Mouse (Mus musculus) MEL (cell line): ENCODE data around the gene Kif3a. TPM values are rescaled to one million over a fixed set of nuclear protein-coding genes. Genes with fewer than 3 reads are reported as not detected.

Experiments used
- DNase-seq: peaks from one replicate; pipeline ENCODE4 v3.0.0; 2011; ENCODE audit warnings: low read depth, low spot score
- H3K27ac ChIP-seq: 2 replicates; pipeline ENCODE4 v1.5.1; 2012; ENCODE audit warnings: low read depth, mild to moderate bottlenecking, control low read depth, low read length, moderate library complexity; ENCODE audit not compliant: control insufficient read depth
- H3K27me3 ChIP-seq, 2 experiments: fragments of 150-350 bp in 1 of 2; sonication (generic) in 1 of 2; 2 replicates each; pipeline ENCODE4 v1.6.1; 2012; ENCODE audit warnings: low read length in 2 of 2, mild to moderate bottlenecking in 2 of 2, improper control_type of control experiment in 1 of 2, moderate library complexity in 1 of 2; ENCODE audit not compliant: insufficient read depth in 2 of 2, control insufficient read depth in 1 of 2
- H3K36me3 ChIP-seq, 2 experiments: 2 replicates each; pipeline ENCODE4 v1.6.1; 2012 to 2014; ENCODE audit warnings: low read length in 2 of 2, improper control_type of control experiment in 1 of 2, inconsistent platforms in 1 of 2, mild to moderate bottlenecking in 1 of 2; ENCODE audit not compliant: insufficient read depth in 2 of 2, control insufficient read depth in 1 of 2
- H3K4me1 ChIP-seq, 2 experiments: fragments of 150-350 bp in 1 of 2; sonication (generic) in 1 of 2; 2 replicates each; pipeline ENCODE4 v1.6.1; 2012; ENCODE audit warnings: low read length in 2 of 2, improper control_type of control experiment in 1 of 2, mild to moderate bottlenecking in 1 of 2; ENCODE audit not compliant: insufficient read depth in 2 of 2, control insufficient read depth in 1 of 2
- H3K4me3 ChIP-seq, 2 experiments: fragments of 150-350 bp in 1 of 2; sonication (generic) in 1 of 2; 2 replicates each; pipeline ENCODE4 v1.5.1; 2012; ENCODE audit warnings: low read depth in 2 of 2, low read length in 2 of 2, mild to moderate bottlenecking in 2 of 2, moderate library complexity in 2 of 2, control low read depth in 1 of 2, improper control_type of control experiment in 1 of 2; ENCODE audit not compliant: control insufficient read depth in 1 of 2, insufficient read depth in 1 of 2
- H3K79me2 ChIP-seq: 2 replicates; pipeline ENCODE4 v1.6.1; 2012; ENCODE audit warnings: mild to moderate bottlenecking, low read length, moderate library complexity; ENCODE audit not compliant: control insufficient read depth, poor library complexity, insufficient read depth
- H3K9ac ChIP-seq: 2 replicates; pipeline ENCODE4 v1.6.1; 2012; ENCODE audit warnings: low read depth, mild to moderate bottlenecking, control low read depth, low read length, moderate library complexity; ENCODE audit not compliant: control insufficient read depth, poor library complexity, severe bottlenecking
- H3K9me3 ChIP-seq: fragments of 150-350 bp; sonication (generic); replicated peaks from 2 replicates; pipeline ENCODE4 v1.6.1; 2012; ENCODE audit warnings: mild to moderate bottlenecking, low read length, improper control_type of control experiment, moderate library complexity; ENCODE audit not compliant: insufficient read depth
- BHLHE40 ChIP-seq: IDR thresholded peaks from 2 replicates; pipeline ENCODE4 v1.6.1; 2012; ENCODE audit warnings: low read depth, mild to moderate bottlenecking, inconsistent platforms, low read length, improper control_type of control experiment, borderline replicate concordance
- CHD1 ChIP-seq: IDR thresholded peaks from 2 replicates; pipeline ENCODE4 v1.6.1; 2012; ENCODE audit warnings: low read depth, mild to moderate bottlenecking, inconsistent platforms, low read length, improper control_type of control experiment
- CHD2 ChIP-seq: IDR thresholded peaks from 2 replicates; pipeline ENCODE4 v1.6.1; 2011; ENCODE audit warnings: low read length, improper control_type of control experiment
- CTCF ChIP-seq, 3 experiments: IDR thresholded peaks in 2 of 3; conservative IDR thresholded peaks in 1 of 3; 2 replicates each; pipeline ENCODE4 v1.5.1; 2011 to 2012; ENCODE audit warnings: low read length in 3 of 3, low read depth in 2 of 3, mild to moderate bottlenecking in 2 of 3, improper control_type of control experiment in 1 of 3, inconsistent platforms in 1 of 3, mixed read lengths in 1 of 3, moderate library complexity in 1 of 3; ENCODE audit not compliant: control insufficient read depth in 1 of 3, insufficient read depth in 1 of 3, poor library complexity in 1 of 3, severe bottlenecking in 1 of 3
- GATA1 ChIP-seq: IDR thresholded peaks from 2 replicates; pipeline ENCODE4 v1.6.1; 2011; ENCODE audit warnings: low read depth, low read length, improper control_type of control experiment
- HCFC1 ChIP-seq: IDR thresholded peaks from 2 replicates; pipeline ENCODE4 v1.6.1; 2012; ENCODE audit warnings: low read depth, mild to moderate bottlenecking, inconsistent platforms, low read length, improper control_type of control experiment, moderate library complexity
- KAT2A ChIP-seq: conservative IDR thresholded peaks from 2 replicates; pipeline ENCODE4 v1.6.1; 2012; ENCODE audit warnings: low read depth, low read length, improper control_type of control experiment, inconsistent platforms
- MAFK ChIP-seq: IDR thresholded peaks from 2 replicates; pipeline ENCODE4 v1.6.1; 2011; ENCODE audit warnings: low read depth, mild to moderate bottlenecking, low read length, improper control_type of control experiment, borderline replicate concordance
- MAZ ChIP-seq: IDR thresholded peaks from 2 replicates; pipeline ENCODE4 v1.6.1; 2012; ENCODE audit warnings: low read depth, mild to moderate bottlenecking, inconsistent platforms, low read length, improper control_type of control experiment
- MEF2A ChIP-seq: IDR thresholded peaks from 2 replicates; pipeline ENCODE4 v1.6.1; 2014; ENCODE audit warnings: low read depth, mild to moderate bottlenecking, inconsistent platforms, low read length, improper control_type of control experiment; ENCODE audit not compliant: poor library complexity, insufficient replicate concordance, severe bottlenecking; ENCODE audit errors: extremely low read depth
- MYB ChIP-seq: IDR thresholded peaks from 2 replicates; pipeline ENCODE4 v1.6.1; 2011; ENCODE audit warnings: mild to moderate bottlenecking, low read depth, low read length, improper control_type of control experiment
- NELFE ChIP-seq: IDR thresholded peaks from 2 replicates; pipeline ENCODE4 v1.6.1; 2011; ENCODE audit warnings: low read depth, low read length, improper control_type of control experiment
- POLR2A ChIP-seq, 2 experiments: IDR thresholded peaks; 2 replicates each; pipeline ENCODE4 v1.6.1; 2011 to 2012; ENCODE audit warnings: low read length in 2 of 2, mild to moderate bottlenecking in 2 of 2, control low read depth in 1 of 2, improper control_type of control experiment in 1 of 2, low read depth in 1 of 2, moderate library complexity in 1 of 2; ENCODE audit not compliant: control insufficient read depth in 1 of 2, insufficient read depth in 1 of 2, poor library complexity in 1 of 2
- RAD21 ChIP-seq: IDR thresholded peaks from 2 replicates; pipeline ENCODE4 v1.6.1; 2011; ENCODE audit warnings: mild to moderate bottlenecking, low read depth, low read length, improper control_type of control experiment
- SMC3 ChIP-seq: IDR thresholded peaks from 2 replicates; pipeline ENCODE4 v1.6.1; 2011; ENCODE audit warnings: low read depth, low read length, improper control_type of control experiment
- TAL1 ChIP-seq: IDR thresholded peaks from 2 replicates; pipeline ENCODE4 v1.6.1; 2012; ENCODE audit warnings: mild to moderate bottlenecking, inconsistent platforms, low read length, moderate library complexity, mixed read lengths
- TCF12 ChIP-seq: IDR thresholded peaks from 2 replicates; pipeline ENCODE4 v1.6.1; 2014; ENCODE audit warnings: low read depth, mild to moderate bottlenecking, inconsistent platforms, low read length, improper control_type of control experiment, moderate library complexity
- UBTF ChIP-seq: IDR thresholded peaks from 2 replicates; pipeline ENCODE4 v1.6.1; 2012; ENCODE audit warnings: low read depth, mild to moderate bottlenecking, inconsistent platforms, low read length, improper control_type of control experiment, moderate library complexity, borderline replicate concordance; ENCODE audit not compliant: insufficient read depth
- USF1 ChIP-seq: IDR thresholded peaks from 2 replicates; pipeline ENCODE4 v1.6.1; 2014; ENCODE audit warnings: low read depth, mild to moderate bottlenecking, inconsistent platforms, low read length, improper control_type of control experiment, moderate library complexity
- USF2 ChIP-seq, 2 experiments: IDR thresholded peaks; 2 replicates each; pipeline ENCODE4 v1.6.1; 2011 to 2012; ENCODE audit warnings: improper control_type of control experiment in 2 of 2, low read length in 2 of 2, borderline replicate concordance in 1 of 2, inconsistent platforms in 1 of 2, low read depth in 1 of 2, mild to moderate bottlenecking in 1 of 2; ENCODE audit not compliant: insufficient read depth in 1 of 2
- ZC3H11A ChIP-seq: IDR thresholded peaks from 2 replicates; pipeline ENCODE4 v1.6.1; 2012; ENCODE audit warnings: low read depth, mild to moderate bottlenecking, inconsistent platforms, low read length, improper control_type of control experiment
- ZKSCAN1 ChIP-seq: IDR thresholded peaks from 2 replicates; pipeline ENCODE4 v1.6.1; 2012; ENCODE audit warnings: low read depth, mild to moderate bottlenecking, inconsistent platforms, low read length, improper control_type of control experiment, moderate library complexity
- ZNF384 ChIP-seq: IDR thresholded peaks from 2 replicates; pipeline ENCODE4 v1.6.1; 2012; ENCODE audit warnings: low read depth, mild to moderate bottlenecking, inconsistent platforms, low read length, improper control_type of control experiment
- polyA plus RNA-seq, 2 experiments: library from polyadenylated mRNA; stranded (reverse) in 1 of 2; unstranded in 1 of 2; fragments of >175 nt in 1 of 2; fragments of >200 nt in 1 of 2; gene quantifications; 2 replicates each; pipeline versions ENCODE4 v1.2.1 to v1.2.4; 2012; ENCODE audit warnings: low replicate concordance in 2 of 2, low read depth in 1 of 2; ENCODE audit not compliant: insufficient read length in 2 of 2, insufficient read depth in 1 of 2, missing spikeins in 1 of 2
- total RNA-seq: library from RNA; depleted of rRNA; stranded (reverse); fragments of 300-350 nt; gene quantifications from 2 replicates; pipeline ENCODE4 v1.2.3, GENCODE M21; 2012

Kif3a gene
- total and polyA plus RNA-seq, 3 experiments = 13.6 to 88.3 (median 17.1) TPM

GRCm38 (mm10) chr11:53627859-53628258 is 60.7 kb downstream of the Kif3a start (continued):
- TF ChIP-seq USF2 (IDR thresholded peaks at IDR 0.05; ENCODE audit: borderline replicate concordance in 1 of 2, insufficient read depth in 1 of 2, low read depth in 1 of 2, low read length in 2 of 2) (no peak), CHD1 (no peak), MYB (no peak), KAT2A (no peak), ZC3H11A (peak; percentile 91), ZKSCAN1 (no peak)

- Histone ChIP-seq H3K36me3 (peaks cover 0 to 31% of the 10 kb centered on the region in 2 experiments; a peak in 2 of 4 replicates), H3K4me3 (no peak overlapping the region), H3K9me3 (no peaks in the 10 kb centered on the region), H3K79me2 (no peaks in the 10 kb centered on the region; the same call in 1 of the 2 replicates), H3K9ac (no peak overlapping the region), H3K27me3 (no peaks in the 10 kb centered on the region), H3K4me1 (peaks cover 28 to 47% of the 10 kb centered on the region in 2 experiments), H3K27ac (no peak overlapping the region)
- DNase-seq = peak; percentile 61
- TF ChIP-seq BHLHE40 (no peak), MAFK (no peak), POLR2A (IDR thresholded peaks at IDR 0.05; ENCODE audit: control insufficient read depth in 1 of 2, insufficient read depth in 1 of 2, low read depth in 1 of 2, low read length in 2 of 2, poor library complexity in 1 of 2) (no peak), UBTF (no peak), CTCF (IDR thresholded peaks at IDR 0.05 in 2 of 3, conservative IDR thresholded peaks at IDR 0.05 in 1 of 3; ENCODE audit: control insufficient read depth in 1 of 3, insufficient read depth in 1 of 3, low read depth in 2 of 3, low read length in 3 of 3, poor library complexity in 1 of 3, severe bottlenecking in 1 of 3) (peak; percentile 45 to 67 (median 65)), TCF12 (no peak), MAZ (no peak), TAL1 (no peak), RAD21 (peak; percentile 13; the same call in 1 of the 2 replicates), ZNF384 (no peak), GATA1 (no peak), USF1 (no peak), SMC3 (peak; percentile 42), MEF2A (no peak), HCFC1 (no peak), NELFE (no peak), CHD2 (no peak)
These were observed 65.0 kb downstream of the Kif3a start for GRCm38 (mm10) chr11:53632122-53632733.
